ENCODE assay signal across 15 mouse cellular contexts in the genomic region with DNA sequence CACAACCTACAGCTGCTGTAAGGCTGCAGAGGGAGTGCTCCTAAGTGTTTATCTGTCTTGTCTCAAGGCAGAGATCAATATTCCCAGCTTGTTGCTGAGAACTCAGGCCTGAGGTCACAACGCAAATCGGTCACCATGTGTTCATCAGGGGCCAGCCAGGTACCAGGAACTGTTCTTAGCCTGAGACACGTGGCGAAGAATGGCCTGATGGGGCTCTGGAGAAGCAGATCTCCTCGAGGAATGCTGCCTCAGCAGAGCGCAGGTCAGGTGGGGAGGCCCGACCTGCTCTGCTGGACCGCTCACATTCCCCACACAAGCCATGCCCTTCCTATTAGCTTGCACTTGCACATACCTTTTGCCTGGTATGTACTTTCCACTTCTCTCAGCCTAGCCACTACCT. TPM values are rescaled to one million over a fixed set of nuclear protein-coding genes. Genes with fewer than 3 reads are reported as not detected.
DNase-seq lines count a peak whose midpoint lies in the region; ATAC-seq and TF ChIP-seq lines count a peak whose summit lies in the region.
"Had no signal": no experiment of that assay in that cellular context is flagged by ENCODE, and none has a peak within 500 bp of the region (broad histone marks: within the 10 kb centered on the region; RNA-seq: fewer than 3 reads in every experiment).

No protein-coding gene starts in this region.

- H3K9ac ChIP-seq in kidney, embryonic 14.5 days (ENCODE audit: low read depth, low read length) = no peak overlapping the region
- no peak overlapping the region for H3K9ac ChIP-seq in lung, embryonic 16.5 days (ENCODE audit: low read length)
- no peak overlapping the region for H3K9ac ChIP-seq in midbrain, embryonic 13.5 days (replicated peaks)
- H3K9ac ChIP-seq in forebrain, postnatal 0 days = no peak overlapping the region
- H3K9ac ChIP-seq: embryonic facial prominence, embryonic 12.5 days had no signal

- DNase-seq in urinary bladder, postnatal 36 days (ENCODE audit: low spot score in 2 of 2) = peak; percentile 66
- DNase-seq in urinary bladder, adult 2 months (ENCODE audit: low spot score) = no peak
- peak; percentile 83 for DNase-seq in yolk sac, embryonic 10.5 days (ENCODE audit: low spot score)
- DNase-seq in left cerebral cortex, adult 18-20 months (ENCODE audit: low spot score in 2 of 2) = no peak
- no peak for DNase-seq in forebrain, postnatal 0 days
- DNase-seq: cerebellum, postnatal 14 days; thymus, postnatal 4 days had no signal

- no peaks in the 10 kb centered on the region for H3K36me3 ChIP-seq in kidney, embryonic 14.5 days (ENCODE audit: control insufficient read depth, insufficient read depth, low read length)
- no peaks in the 10 kb centered on the region for H3K36me3 ChIP-seq in lung, embryonic 16.5 days (ENCODE audit: control insufficient read depth, insufficient read depth, low read length)
- no peaks in the 10 kb centered on the region for H3K36me3 ChIP-seq in midbrain, embryonic 13.5 days
- H3K36me3 ChIP-seq in forebrain, postnatal 0 days (ENCODE audit: insufficient read depth) = no peaks in the 10 kb centered on the region
- H3K36me3 ChIP-seq: embryonic facial prominence, embryonic 12.5 days had no signal

- ATAC-seq in kidney, embryonic 14.5 days (ENCODE audit: low FRiP score, low TSS enrichment) = peak; percentile 36; the same call in 1 of the 2 replicates
- ATAC-seq in lung, embryonic 16.5 days (ENCODE audit: low read depth) = peak; percentile 88
- ATAC-seq in midbrain, embryonic 13.5 days = no peak
- ATAC-seq in forebrain, postnatal 0 days = no peak
- ATAC-seq: forebrain, embryonic 16.5 days; hindbrain, embryonic 16.5 days had no signal

- H3K27ac ChIP-seq in kidney, embryonic 14.5 days (ENCODE audit: low read depth, low read length) = peak overlapping the region; percentile 74; the same call in 1 of the 2 replicates
- peak overlapping the region; percentile 65 for H3K27ac ChIP-seq in lung, embryonic 16.5 days (ENCODE audit: low read length)
- no peak overlapping the region for H3K27ac ChIP-seq in midbrain, embryonic 13.5 days
- H3K27ac ChIP-seq in forebrain, postnatal 0 days (ENCODE audit: low read depth, low read length) = no peak overlapping the region
- H3K27ac ChIP-seq: embryonic facial prominence, embryonic 12.5 days had no signal

- WGBS in kidney, embryonic 14.5 days = 42% methylated on average over 8 of the region's 8 CpGs
- WGBS in lung, embryonic 16.5 days = 48% methylated on average over 8 of the region's 8 CpGs
- 79% methylated on average over 8 of the region's 8 CpGs for WGBS in midbrain, embryonic 13.5 days
- WGBS in forebrain, postnatal 0 days = 85% methylated on average over 8 of the region's 8 CpGs

- no peaks in the 10 kb centered on the region for H3K9me3 ChIP-seq in kidney, embryonic 14.5 days (ENCODE audit: control insufficient read depth, low read length)
- no peaks in the 10 kb centered on the region for H3K9me3 ChIP-seq in lung, embryonic 16.5 days (ENCODE audit: control insufficient read depth, low read length)
- H3K9me3 ChIP-seq in midbrain, embryonic 13.5 days = no peaks in the 10 kb centered on the region
- H3K9me3 ChIP-seq in forebrain, postnatal 0 days (ENCODE audit: low read length) = no peaks in the 10 kb centered on the region
- H3K9me3 ChIP-seq: embryonic facial prominence, embryonic 12.5 days had no signal

- TF ChIP-seq CTCF in forebrain, postnatal 0 days (IDR thresholded peaks at IDR 0.05; ENCODE audit: low read depth) = no peak

- peaks cover 30% of the 10 kb centered on the region for H3K4me1 ChIP-seq in kidney, embryonic 14.5 days (ENCODE audit: control insufficient read depth, insufficient read depth, low read length)
- peaks cover 9% of the 10 kb centered on the region for H3K4me1 ChIP-seq in lung, embryonic 16.5 days (replicated peaks; ENCODE audit: control insufficient read depth, insufficient read depth, low read length)
- no peaks in the 10 kb centered on the region for H3K4me1 ChIP-seq in midbrain, embryonic 13.5 days (replicated peaks)
- no peaks in the 10 kb centered on the region for H3K4me1 ChIP-seq in forebrain, postnatal 0 days (ENCODE audit: insufficient read depth)

- no peak overlapping the region for H3K4me3 ChIP-seq in kidney, embryonic 14.5 days (ENCODE audit: low read length)
- no peak overlapping the region for H3K4me3 ChIP-seq in lung, embryonic 16.5 days (ENCODE audit: low read length)
- no peak overlapping the region for H3K4me3 ChIP-seq in midbrain, embryonic 13.5 days (replicated peaks)
- H3K4me3 ChIP-seq in forebrain, postnatal 0 days (ENCODE audit: low read depth, low read length) = no peak overlapping the region
- H3K4me3 ChIP-seq: embryonic facial prominence, embryonic 12.5 days had no signal

- H3K27me3 ChIP-seq in kidney, embryonic 14.5 days (ENCODE audit: control insufficient read depth, insufficient read depth, low read length) = no peaks in the 10 kb centered on the region
- no peaks in the 10 kb centered on the region for H3K27me3 ChIP-seq in lung, embryonic 16.5 days (ENCODE audit: control insufficient read depth, insufficient read depth, low read depth, low read length)
- no peaks in the 10 kb centered on the region for H3K27me3 ChIP-seq in midbrain, embryonic 13.5 days
- no peaks in the 10 kb centered on the region for H3K27me3 ChIP-seq in forebrain, postnatal 0 days (ENCODE audit: insufficient read depth, low read length)
- H3K27me3 ChIP-seq: embryonic facial prominence, embryonic 12.5 days had no signal

- H3K4me2 ChIP-seq in kidney, embryonic 14.5 days (replicated peaks; ENCODE audit: low read depth, low read length) = no peak overlapping the region
- no peak overlapping the region for H3K4me2 ChIP-seq in lung, embryonic 16.5 days (ENCODE audit: low read depth, low read length)
- H3K4me2 ChIP-seq in midbrain, embryonic 13.5 days (replicated peaks) = no peak overlapping the region
- no peak overlapping the region for H3K4me2 ChIP-seq in forebrain, postnatal 0 days (ENCODE audit: low read depth)
- H3K4me2 ChIP-seq: embryonic facial prominence, embryonic 12.5 days had no signal

RNA-seq across cellular contexts. Expression of a gene that starts 10.0 kb away (rescaled TPM):
- 92.5 and 137 TPM in 2 replicates for polyA plus RNA-seq in urinary bladder, adult 2 months (2012; rRNA removed)
- 28.8 and 29.7 TPM in 2 replicates for polyA plus RNA-seq in kidney, embryonic 14.5 days (2014; fragmentation: Nextera tagmentation; extraction: Ambion mirVana)
- polyA plus RNA-seq in lung, embryonic 16.5 days (2015; fragmentation: Nextera tagmentation; extraction: Ambion mirVana) = 30.5 and 34.3 TPM in 2 replicates
- 10 to 100 TPM; 30.5 to 30.7 TPM for total RNA-seq in left cerebral cortex, adult 18-20 months (2021)
- polyA plus RNA-seq in midbrain, embryonic 13.5 days (2015; fragmentation: Nextera tagmentation; extraction: Ambion mirVana) = 24.2 and 24.6 TPM in 2 replicates
- total RNA-seq in forebrain, postnatal 0 days (2014; rRNA removed) = 41.9 and 42.0 TPM in 2 replicates
- polyA plus RNA-seq in forebrain, postnatal 0 days (2015; fragmentation: Nextera tagmentation; extraction: Ambion mirVana) = 33.1 and 37.6 TPM in 2 replicates

RNA-seq across cellular contexts. Expression of a gene that starts 21.4 kb away (rescaled TPM):
- 19.7 and 19.8 TPM in 2 replicates for polyA plus RNA-seq in urinary bladder, adult 2 months (2012; rRNA removed)
- polyA plus RNA-seq in kidney, embryonic 14.5 days (2014; fragmentation: Nextera tagmentation; extraction: Ambion mirVana) = 2.7 and 5.3 TPM in 2 replicates
- 6.5 and 9.1 TPM in 2 replicates for polyA plus RNA-seq in lung, embryonic 16.5 days (2015; fragmentation: Nextera tagmentation; extraction: Ambion mirVana)
- 1 to 10 TPM; 3.1 to 3.2 TPM for total RNA-seq in left cerebral cortex, adult 18-20 months (2021)
- polyA plus RNA-seq in midbrain, embryonic 13.5 days (2015; fragmentation: Nextera tagmentation; extraction: Ambion mirVana) = 1.5 and 1.6 TPM in 2 replicates
- 5.0 and 6.9 TPM in 2 replicates for total RNA-seq in forebrain, postnatal 0 days (2014; rRNA removed)
- polyA plus RNA-seq in forebrain, postnatal 0 days (2015; fragmentation: Nextera tagmentation; extraction: Ambion mirVana) = 4.2 and 4.9 TPM in 2 replicates

RNA-seq across cellular contexts. Expression of a gene that starts 36.5 kb away (rescaled TPM):
- polyA plus RNA-seq in urinary bladder, adult 2 months (2012; rRNA removed) = 21.6 and 28.5 TPM in 2 replicates
- 55.7 and 72.5 TPM in 2 replicates for polyA plus RNA-seq in kidney, embryonic 14.5 days (2014; fragmentation: Nextera tagmentation; extraction: Ambion mirVana)
- 42.1 and 48.9 TPM in 2 replicates for polyA plus RNA-seq in lung, embryonic 16.5 days (2015; fragmentation: Nextera tagmentation; extraction: Ambion mirVana)
- total RNA-seq in left cerebral cortex, adult 18-20 months (2021) = 10 to 100 TPM; 73.1 to 74.1 TPM
- 65.8 and 66.7 TPM in 2 replicates for polyA plus RNA-seq in midbrain, embryonic 13.5 days (2015; fragmentation: Nextera tagmentation; extraction: Ambion mirVana)
- total RNA-seq in forebrain, postnatal 0 days (2014; rRNA removed) = 46.7 and 54.4 TPM in 2 replicates
- polyA plus RNA-seq in forebrain, postnatal 0 days (2015; fragmentation: Nextera tagmentation; extraction: Ambion mirVana) = 30.6 and 34.6 TPM in 2 replicates

RNA-seq across cellular contexts. Expression of a gene that starts 36.5 kb away (rescaled TPM):
- 13.8 and 14.2 TPM in 2 replicates for polyA plus RNA-seq in urinary bladder, adult 2 months (2012; rRNA removed)
- 4.3 and 6.8 TPM in 2 replicates for polyA plus RNA-seq in kidney, embryonic 14.5 days (2014; fragmentation: Nextera tagmentation; extraction: Ambion mirVana)
- polyA plus RNA-seq in lung, embryonic 16.5 days (2015; fragmentation: Nextera tagmentation; extraction: Ambion mirVana) = 9.2 and 11.4 TPM in 2 replicates
- total RNA-seq in left cerebral cortex, adult 18-20 months (2021) = 10 to 100 TPM; 16.6 to 17.6 TPM
- polyA plus RNA-seq in midbrain, embryonic 13.5 days (2015; fragmentation: Nextera tagmentation; extraction: Ambion mirVana) = 6.8 and 8.1 TPM in 2 replicates
- total RNA-seq in forebrain, postnatal 0 days (2014; rRNA removed) = 13.9 and 25.0 TPM in 2 replicates
- polyA plus RNA-seq in forebrain, postnatal 0 days (2015; fragmentation: Nextera tagmentation; extraction: Ambion mirVana) = 5.2 and 7.8 TPM in 2 replicates

RNA-seq across cellular contexts. Expression of a gene that starts 39.6 kb away (rescaled TPM):
- polyA plus RNA-seq in urinary bladder, adult 2 months (2012; rRNA removed) = 0.28 and 0.39 TPM in 2 replicates
- not detected in 2 replicates for polyA plus RNA-seq in kidney, embryonic 14.5 days (2014; fragmentation: Nextera tagmentation; extraction: Ambion mirVana)
- 0.25 and 0.28 TPM in 2 replicates for polyA plus RNA-seq in lung, embryonic 16.5 days (2015; fragmentation: Nextera tagmentation; extraction: Ambion mirVana)
- total RNA-seq in left cerebral cortex, adult 18-20 months (2021) = under 1 TPM in 1 of 2 experiments, not detected in 1; 0.19 TPM
- polyA plus RNA-seq in midbrain, embryonic 13.5 days (2015; fragmentation: Nextera tagmentation; extraction: Ambion mirVana) = 0.12 TPM in 1 of 2 replicates, not detected in the other
- total RNA-seq in forebrain, postnatal 0 days (2014; rRNA removed) = 0.05 TPM in 1 of 2 replicates, not detected in the other
- 0.13 and 0.14 TPM in 2 replicates for polyA plus RNA-seq in forebrain, postnatal 0 days (2015; fragmentation: Nextera tagmentation; extraction: Ambion mirVana)
- total RNA-seq: layer of hippocampus, postnatal 10 days had no signal
- polyA plus RNA-seq: embryonic facial prominence, embryonic 12.5 days; forebrain, embryonic 16.5 days; hindbrain, embryonic 16.5 days; limb, embryonic 11.5 days had no signal

Comparison
In these comparisons a context has a peak if more than half of its experiments do, and no peak if none do; other contexts are left out.
1. DNase-seq: peak in urinary bladder, postnatal 36 days (2 of 2) and yolk sac, embryonic 10.5 days (single experiment); none in urinary bladder, adult 2 months (single experiment), left cerebral cortex, adult 18-20 months (0 of 2) and forebrain, postnatal 0 days (single experiment).
2. ATAC-seq: peak in kidney, embryonic 14.5 days (single experiment) and lung, embryonic 16.5 days (single experiment); none in midbrain, embryonic 13.5 days (single experiment) and forebrain, postnatal 0 days (single experiment).
3. H3K27ac ChIP-seq: peak in kidney, embryonic 14.5 days (single experiment) and lung, embryonic 16.5 days (single experiment); none in midbrain, embryonic 13.5 days (single experiment) and forebrain, postnatal 0 days (single experiment).